Mouse (Mus musculus) R1 (cell line): ENCODE results near the gene Hmgn1.
"Not testable (repeated sequence)": the region's sequence is repeated elsewhere in the genome, so short reads cannot be mapped to it uniquely, and the experiment has no call there.

Experiments
- DNase-seq: peaks from one replicate; pipeline ENCODE4 v3.0.0-alpha.2; 2018; ENCODE audit warnings: low read depth, low spot score

The Hmgn1 gene

GRCm38 (mm10) chr16:96127657-96128344 is at the start of gene Hmgn1:
Gene Hmgn1 (minus strand): TSS chr16:96127729.
- peak; percentile 99 for DNase-seq

GRCm38 (mm10) chr16:96175399-96175798 is 47.9 kb upstream of the Hmgn1 start:
- DNase-seq, result no peak

- DNase-seq, result no peak
These were observed 46.1 kb upstream of the Hmgn1 start for GRCm38 (mm10) chr16:96173648-96174047.

DNA sequence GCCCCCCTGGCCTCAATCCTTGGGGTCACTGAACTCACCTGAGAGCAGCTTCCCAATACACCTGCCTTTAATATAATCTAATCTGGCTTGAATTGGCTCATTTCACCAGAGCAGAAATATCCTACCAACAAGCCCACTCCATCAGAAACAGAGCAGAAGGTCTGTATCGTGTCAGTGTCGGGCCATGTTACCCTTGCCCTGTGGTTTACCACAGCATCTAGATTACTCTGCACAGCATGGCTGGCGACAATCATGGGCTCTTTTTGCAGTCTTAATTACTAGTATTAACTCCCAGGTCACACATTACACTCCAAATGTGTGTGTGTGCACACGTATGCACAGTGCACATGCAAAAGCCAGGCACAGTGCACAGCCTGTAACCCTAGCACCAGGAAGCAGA is 41.3 kb upstream of the Hmgn1 start:
- DNase-seq, result no peak

DNA sequence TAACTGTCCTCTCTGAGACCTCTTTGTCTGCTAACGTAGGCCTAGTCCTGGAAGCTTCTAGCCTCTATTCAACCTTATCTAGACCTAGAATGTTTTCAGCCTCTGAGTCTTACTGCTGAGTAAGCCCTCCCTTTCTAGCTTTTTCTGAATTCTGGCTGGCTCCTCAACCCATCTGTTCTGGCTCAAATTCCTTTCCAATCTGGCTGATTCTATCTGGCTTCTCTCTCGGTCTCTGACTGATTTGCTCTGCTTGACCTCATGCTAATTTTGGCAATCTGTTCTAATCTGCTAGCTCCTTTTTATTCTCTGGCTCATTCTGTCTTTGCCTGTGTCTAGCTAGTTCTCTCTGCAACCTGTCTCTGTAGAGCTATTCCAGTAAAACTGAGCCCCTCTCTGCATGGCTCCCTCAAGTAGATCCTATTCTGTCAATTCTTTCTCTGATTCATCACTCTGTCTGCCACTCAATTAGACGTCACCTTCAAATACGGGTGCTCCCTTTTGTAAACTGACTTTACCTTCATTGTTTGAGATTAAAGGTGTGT is 38.3 kb upstream of the Hmgn1 start:
- no peak for DNase-seq

GRCm38 (mm10) chr16:96161336-96161735 is 33.8 kb upstream of the Hmgn1 start:
- DNase-seq, result no peak

- DNase-seq, result no peak
These were observed 33.4 kb upstream of the Hmgn1 start for GRCm38 (mm10) chr16:96160927-96161326.

DNA sequence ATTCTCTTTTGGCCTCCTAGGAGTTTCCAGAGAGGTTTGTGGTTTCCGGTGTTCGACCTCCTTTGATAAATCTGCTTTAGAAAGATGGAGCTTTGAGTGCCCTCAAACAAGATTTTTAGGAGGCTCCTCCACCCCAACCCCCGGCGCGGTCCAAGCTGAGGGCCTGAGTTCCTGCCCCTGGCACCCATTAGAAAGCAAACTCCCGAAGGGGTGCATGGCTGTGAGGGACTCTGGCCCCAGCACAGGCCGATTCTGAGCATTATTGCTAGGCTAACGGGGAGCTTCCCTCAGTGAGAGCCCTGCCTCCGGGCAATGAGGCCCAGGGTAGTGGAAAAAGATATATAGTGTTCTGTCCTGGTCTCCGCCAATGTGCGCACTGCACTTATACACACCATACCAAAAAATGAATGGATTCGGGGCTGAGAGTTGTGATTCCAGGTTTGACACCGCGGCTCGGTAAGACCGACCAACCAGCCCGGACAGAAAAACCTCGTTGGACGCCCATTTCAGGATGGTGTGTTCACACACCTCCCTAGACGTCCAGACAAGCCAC is 32.3 kb upstream of the Hmgn1 start:
- peak; percentile 38 for DNase-seq

DNA sequence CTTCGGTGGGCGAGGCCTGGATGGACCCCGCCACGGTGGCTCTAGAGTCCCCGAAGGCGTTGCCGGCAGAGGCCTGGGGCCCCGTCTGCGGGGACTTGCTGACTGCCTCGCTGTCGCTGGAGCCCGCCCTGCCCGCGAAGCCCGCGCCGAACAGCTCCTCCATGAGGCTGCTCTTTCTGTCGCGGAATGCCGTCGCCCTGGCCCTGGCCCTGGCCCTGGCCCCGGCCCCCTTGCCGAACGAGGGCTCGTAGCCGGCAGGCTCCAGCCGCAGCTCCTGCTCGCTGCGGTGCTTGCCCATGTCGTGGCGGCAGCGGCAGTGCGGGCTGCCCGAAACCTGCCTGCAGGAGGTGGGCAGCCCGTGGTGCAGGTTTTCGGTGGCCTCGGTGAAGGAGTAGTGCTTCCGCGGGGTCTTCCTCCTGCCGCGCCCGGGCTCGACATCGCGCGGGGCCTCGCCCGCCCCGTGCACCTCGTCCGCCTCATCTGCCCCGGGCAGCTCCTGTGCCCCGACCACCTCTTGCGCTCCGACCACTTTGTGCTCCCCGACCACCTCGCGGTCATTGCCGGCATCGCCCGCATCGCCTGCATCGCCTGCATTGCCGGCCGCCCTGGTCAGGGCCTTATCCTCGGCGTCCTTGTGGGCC is 31.7 kb upstream of the Hmgn1 start:
- DNase-seq, result peak; percentile 68

DNA sequence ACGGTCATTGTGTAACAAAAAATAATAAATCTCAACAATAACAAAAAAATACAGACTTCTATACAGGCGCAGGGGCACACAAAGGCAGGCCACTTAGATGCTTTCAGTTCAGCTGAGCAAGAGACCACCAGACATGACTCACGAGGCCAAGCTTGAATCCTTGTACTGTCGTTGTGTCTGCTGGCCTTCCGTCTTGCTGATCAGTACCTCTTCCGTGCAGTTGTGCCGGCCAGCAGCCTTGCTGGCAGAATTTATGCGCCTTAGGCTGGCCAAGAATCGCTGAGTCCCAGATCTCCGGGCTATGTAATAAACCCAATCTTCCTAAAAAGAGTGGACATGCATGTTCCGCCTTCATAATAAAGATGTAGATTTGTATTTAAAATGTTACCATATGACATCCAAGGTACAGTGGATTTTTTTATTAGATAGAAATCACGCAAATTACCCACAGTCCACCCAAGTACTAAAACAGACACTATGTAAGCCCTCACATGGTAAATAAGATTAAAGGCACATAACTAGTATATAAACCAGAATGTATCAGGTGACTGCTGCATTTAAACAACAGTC is 31.1 kb upstream of the Hmgn1 start:
- peak; percentile 12 for DNase-seq

GRCm38 (mm10) chr16:96157171-96157570 is 29.6 kb upstream of the Hmgn1 start:
- no peak for DNase-seq

DNA sequence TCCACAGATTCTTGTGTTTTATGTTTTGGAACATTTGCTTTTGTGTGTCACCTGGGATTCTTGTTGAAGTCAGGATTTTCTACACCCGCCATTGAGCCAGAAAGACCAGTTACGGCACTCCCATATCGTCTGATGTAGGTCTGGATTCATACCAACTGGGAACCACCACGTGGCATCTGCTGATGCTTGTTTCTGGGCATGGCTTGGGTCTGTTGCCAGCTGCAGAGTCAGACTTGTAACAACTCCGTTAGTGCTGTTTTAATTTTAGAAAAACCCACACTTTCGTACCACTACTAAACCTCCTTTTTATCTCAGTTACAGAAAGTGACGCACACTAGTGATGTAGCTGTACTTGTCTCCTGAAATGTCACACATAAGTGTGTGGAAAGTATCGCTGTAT is 28.5 kb upstream of the Hmgn1 start:
- no peak for DNase-seq

DNA sequence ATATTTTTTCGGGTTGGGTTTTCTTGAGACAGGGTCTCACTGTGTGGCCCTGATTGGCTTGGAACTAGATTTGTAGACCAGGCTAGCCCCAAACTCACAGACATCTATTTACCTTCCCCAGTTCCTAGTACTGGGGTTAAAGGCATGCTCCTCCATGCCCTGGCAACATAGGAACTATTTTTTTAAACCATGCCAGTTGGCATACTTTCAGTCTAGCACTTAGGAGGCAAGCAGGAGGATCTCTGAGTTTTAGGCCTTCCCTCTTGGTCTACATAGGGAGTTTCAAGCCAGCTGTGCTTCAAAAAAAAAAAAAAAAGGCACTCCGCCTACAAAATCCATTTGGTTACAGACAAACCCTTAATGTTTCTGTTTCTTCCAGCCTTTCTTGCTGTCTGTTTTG is 26.9 kb upstream of the Hmgn1 start:
- DNase-seq, result no peak

DNA sequence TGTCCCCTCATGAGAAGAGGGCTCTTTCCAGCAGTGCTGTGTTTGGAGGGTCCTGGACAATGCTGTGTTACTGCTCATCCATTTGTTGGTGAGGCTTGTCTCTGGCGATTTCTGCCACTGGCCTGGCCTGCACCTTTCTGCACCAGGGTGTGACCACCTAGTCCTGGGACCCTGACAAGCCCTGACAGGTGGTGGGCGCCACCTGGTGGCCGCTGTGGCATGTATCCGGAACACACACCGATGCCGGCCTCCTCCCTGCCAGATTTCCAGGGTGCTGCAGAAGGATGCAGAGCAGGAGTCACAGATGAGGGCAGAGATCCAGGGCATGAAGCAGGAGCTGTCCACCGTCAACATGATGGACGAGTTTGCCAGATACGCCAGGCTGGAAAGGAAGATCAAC is 24.0 kb upstream of the Hmgn1 start:
- DNase-seq, result peak; percentile 80

GRCm38 (mm10) chr16:96150995-96151394 is 23.5 kb upstream of the Hmgn1 start:
- DNase-seq, result no peak

- DNase-seq, result peak; percentile 35
These were observed 21.8 kb upstream of the Hmgn1 start for GRCm38 (mm10) chr16:96149311-96149710.

GRCm38 (mm10) chr16:96148834-96149233 is 21.3 kb upstream of the Hmgn1 start:
- DNase-seq, result no peak

DNA sequence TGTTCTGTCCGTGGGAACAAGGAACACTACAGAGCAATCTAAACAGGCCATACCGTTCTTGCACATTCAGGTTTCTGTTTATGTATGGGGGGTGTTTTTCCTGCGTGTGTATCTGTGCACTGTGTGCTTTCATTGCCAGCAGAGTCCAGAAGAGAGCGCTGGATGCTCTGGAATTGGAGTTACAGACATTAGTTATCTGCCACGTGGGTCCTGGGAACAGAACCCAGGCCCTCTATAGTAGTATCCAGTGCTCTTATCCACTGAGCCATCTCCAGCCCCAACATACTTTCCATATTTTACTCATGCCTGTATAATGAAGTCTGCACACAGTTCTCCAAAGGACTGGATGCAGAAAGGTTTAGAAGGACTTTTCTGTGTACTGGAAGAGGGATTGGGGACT is 18.3 kb upstream of the Hmgn1 start:
- DNase-seq, result no peak

- DNase-seq, result peak; percentile 99
These were observed 17.7 kb upstream of the Hmgn1 start, which contains the start of gene Wrb for GRCm38 (mm10) chr16:96145110-96145800. Gene Wrb (plus strand): TSS chr16:96145407.

GRCm38 (mm10) chr16:96144748-96145109 is 17.2 kb upstream of the Hmgn1 start:
- DNase-seq, result not testable (repeated sequence)

GRCm38 (mm10) chr16:96128466-96128865 is 937 bp upstream of the Hmgn1 start:
- no peak for DNase-seq

- DNase-seq, result no peak
These were observed 257 bp downstream of the Hmgn1 start for GRCm38 (mm10) chr16:96127288-96127656.
